Mouse (Mus musculus) spleen, adult 2 months (tissue): ENCODE data around the gene Vdr.

Experiments
- CTCF ChIP-seq: fragments of 200-500 bp; IDR thresholded peaks from 2 replicates; pipeline ENCODE4 v1.5.1; 2011; ENCODE audit warnings: mild to moderate bottlenecking, inconsistent platforms; ENCODE audit not compliant: insufficient read depth, insufficient read length, insufficient replicate concordance; ENCODE audit errors: extremely low read depth
- POLR2A ChIP-seq: fragments of 200-500 bp; IDR thresholded peaks from 2 replicates; pipeline ENCODE4 v1.6.1; 2011; ENCODE audit warnings: low read depth, low read length, inconsistent platforms

DNA sequence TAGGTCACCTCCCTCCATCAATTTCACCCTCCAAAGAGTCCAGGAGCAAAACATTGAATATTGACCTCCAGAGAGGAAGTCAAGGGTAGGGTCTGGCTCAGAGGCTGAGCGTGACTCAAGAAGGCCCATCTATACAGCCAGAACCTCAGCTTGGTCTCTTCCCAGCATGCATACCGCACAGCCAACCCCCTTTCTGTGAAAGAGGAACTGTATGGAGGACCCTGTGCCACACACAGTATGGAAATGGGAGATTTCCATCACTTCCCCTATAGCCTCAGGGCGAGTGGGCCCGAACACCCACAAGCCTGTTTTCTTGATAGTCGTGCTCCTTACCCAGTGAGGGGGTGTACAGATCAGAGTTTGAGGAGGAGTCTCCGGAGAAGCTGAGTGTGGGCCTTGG lies 41.4 kb downstream of the Vdr start:
- TF ChIP-seq CTCF (no peak), POLR2A (no peak)
